In the genomic region with DNA sequence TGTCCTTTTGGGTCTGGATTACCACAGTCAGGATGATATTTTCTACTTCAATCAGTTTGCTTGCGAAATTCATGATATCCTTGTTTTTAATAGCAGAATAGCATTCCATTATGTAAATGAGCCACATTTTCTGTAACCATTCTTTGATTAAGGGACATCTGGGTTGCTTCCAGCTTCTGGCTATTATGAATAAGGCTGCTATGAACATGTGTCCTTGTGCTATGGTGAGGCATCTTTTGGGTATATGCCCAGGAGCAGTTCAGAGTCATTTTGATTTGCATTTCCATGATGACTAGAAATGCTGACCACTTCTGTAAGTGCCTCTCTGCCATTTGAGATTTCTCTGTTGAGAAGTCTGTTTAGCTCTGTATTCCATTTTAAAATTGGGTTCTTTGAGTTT, we compare ENCODE assay signal across 17 mouse cellular contexts.
"Had no signal": no experiment of that assay in that cellular context is flagged by ENCODE, and none has a peak within 500 bp of the region (broad histone marks: within the 10 kb centered on the region; RNA-seq: fewer than 3 reads in every experiment).

No protein-coding gene starts in this region.

- H3K4me1 ChIP-seq: lung, embryonic 15.5 days; megakaryocyte, embryonic 14.5 days; midbrain, embryonic 13.5 days; midbrain, embryonic 15.5 days; neural tube, embryonic 12.5 days; stomach, embryonic 15.5 days had no signal

- H3K4me3 ChIP-seq: lung, embryonic 15.5 days; megakaryocyte, embryonic 14.5 days; midbrain, embryonic 13.5 days; midbrain, embryonic 15.5 days; neural tube, embryonic 12.5 days; stomach, embryonic 15.5 days had no signal

- DNase-seq: lung, adult 2 months; lung, postnatal 14 days; lung, postnatal 36 days; right cerebral cortex, postnatal 14 days; thymus, adult 18-20 months; thymus, postnatal 14 days; thymus, postnatal 36 days had no signal

- H3K9ac ChIP-seq: lung, embryonic 15.5 days; midbrain, embryonic 13.5 days; midbrain, embryonic 15.5 days; neural tube, embryonic 12.5 days; stomach, embryonic 15.5 days had no signal

- H3K27me3 ChIP-seq: lung, embryonic 15.5 days; megakaryocyte, embryonic 14.5 days; midbrain, embryonic 13.5 days; midbrain, embryonic 15.5 days; neural tube, embryonic 12.5 days; stomach, embryonic 15.5 days had no signal

- H3K9me3 ChIP-seq: lung, embryonic 15.5 days; megakaryocyte, embryonic 14.5 days; midbrain, embryonic 13.5 days; midbrain, embryonic 15.5 days; neural tube, embryonic 12.5 days; stomach, embryonic 15.5 days had no signal

- H3K36me3 ChIP-seq: lung, embryonic 15.5 days; midbrain, embryonic 13.5 days; midbrain, embryonic 15.5 days; neural tube, embryonic 12.5 days; stomach, embryonic 15.5 days had no signal

- ATAC-seq: lung, postnatal 0 days; midbrain, embryonic 13.5 days; midbrain, embryonic 15.5 days had no signal

- H3K27ac ChIP-seq: lung, embryonic 15.5 days; macrophage; midbrain, embryonic 13.5 days; midbrain, embryonic 15.5 days; neural tube, embryonic 12.5 days; stomach, embryonic 15.5 days; stomach, postnatal 0 days had no signal

- H3K4me2 ChIP-seq: lung, embryonic 15.5 days; midbrain, embryonic 11.5 days; midbrain, embryonic 13.5 days; midbrain, embryonic 15.5 days; neural tube, embryonic 12.5 days; stomach, embryonic 15.5 days had no signal
